Mouse (Mus musculus) C2C12 (cell line): ENCODE results near the gene Zfp580.

Experiments used
- CEBPB ChIP-seq: IDR thresholded peaks from one replicate; pipeline ENCODE4 v1.6.1; 2011; ENCODE audit warnings: low read depth, mild to moderate bottlenecking, control low read depth, moderate library complexity
- CTCF ChIP-seq: IDR thresholded peaks from one replicate; pipeline ENCODE4 v1.5.1; 2011; ENCODE audit not compliant: control insufficient read depth, insufficient read depth, insufficient read length
- USF1 ChIP-seq: IDR thresholded peaks from one replicate; pipeline ENCODE4 v1.6.1; 2011; ENCODE audit warnings: low read depth, mild to moderate bottlenecking, control low read depth, moderate library complexity

DNA sequence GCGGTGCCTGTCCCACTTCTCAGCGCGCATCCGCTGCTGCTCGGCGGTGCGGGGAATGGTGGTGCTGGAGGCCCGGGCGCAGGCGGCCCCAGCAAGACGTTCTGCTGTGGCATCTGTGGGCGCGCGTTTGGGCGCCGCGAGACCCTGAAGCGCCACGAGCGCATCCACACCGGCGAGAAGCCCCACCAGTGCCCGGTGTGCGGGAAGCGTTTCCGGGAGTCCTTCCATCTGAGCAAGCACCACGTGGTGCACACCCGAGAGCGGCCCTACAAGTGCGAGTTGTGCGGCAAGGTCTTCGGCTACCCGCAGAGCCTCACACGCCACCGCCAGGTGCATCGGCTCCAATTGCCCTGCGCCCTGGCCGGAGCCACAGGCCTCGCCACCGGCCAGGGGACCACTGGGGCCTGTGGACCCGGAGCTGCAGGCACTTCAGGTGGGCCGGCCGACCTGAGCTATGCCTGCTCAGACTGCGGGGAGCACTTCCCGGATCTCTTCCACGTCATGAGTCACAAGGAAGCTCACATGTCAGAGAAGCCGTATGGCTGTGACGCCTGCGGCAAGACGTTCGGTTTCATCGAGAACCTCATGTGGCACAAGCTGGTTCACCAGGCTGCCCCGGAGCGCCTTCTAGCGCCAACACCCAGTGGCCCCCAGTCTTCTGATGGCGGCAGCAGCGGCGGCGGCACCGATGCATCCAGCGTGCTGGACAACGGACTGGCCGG is 20.6 kb upstream of the Zfp580 start:
- TF ChIP-seq CTCF: no peak
- no peak for TF ChIP-seq CEBPB
- TF ChIP-seq USF1: no peak
